Mouse (Mus musculus) hindbrain, embryonic 13.5 days (tissue): ENCODE measurements at regions not wholly inside any gene's neighbourhood (a gene's known extent, or its start where the extent isn't known, plus 50 kb on each side); places are given as distances from the start of the nearest gene placed in this dataset.
A peak's percentile ranks its signal among the peaks of the same experiment; 100 is the strongest.

Experiments
- ATAC-seq: fragments of 200-750 bp; cut with Nextera tagmentation; 2 replicates; pipeline ENCODE4 v1.8.0; 2017; ENCODE audit warnings: moderate TSS enrichment; ENCODE audit not compliant: low FRiP score
- H3K27ac ChIP-seq: fragments of 300-500 bp; sonication (generic); 2 replicates; pipeline ENCODE4 v1.5.1; 2015; ENCODE audit warnings: inconsistent platforms, mild to moderate bottlenecking, moderate library complexity
- H3K27me3 ChIP-seq: fragments of 300-500 bp; sonication (generic); 2 replicates; pipeline ENCODE4 v1.6.1; 2015; ENCODE audit warnings: mild to moderate bottlenecking, inconsistent platforms
- H3K36me3 ChIP-seq: fragments of 300-500 bp; sonication (generic); 2 replicates; pipeline ENCODE4 v1.6.1; 2015; ENCODE audit warnings: mild to moderate bottlenecking, inconsistent platforms
- H3K4me1 ChIP-seq: fragments of 300-500 bp; sonication (generic); replicated peaks from 2 replicates; pipeline ENCODE4 v1.6.1; 2015; ENCODE audit warnings: inconsistent platforms
- H3K4me2 ChIP-seq: fragments of 300-500 bp; sonication (generic); 2 replicates; pipeline ENCODE4 v1.6.1; 2015; ENCODE audit warnings: inconsistent platforms, mild to moderate bottlenecking, moderate library complexity
- H3K4me3 ChIP-seq: fragments of 300-500 bp; sonication (generic); 2 replicates; pipeline ENCODE4 v1.5.1; 2015; ENCODE audit warnings: mild to moderate bottlenecking, inconsistent platforms
- H3K9ac ChIP-seq: fragments of 300-500 bp; sonication (generic); 2 replicates; pipeline ENCODE4 v1.6.1; 2015; ENCODE audit warnings: mild to moderate bottlenecking, inconsistent platforms
- H3K9me3 ChIP-seq: fragments of 300-500 bp; sonication (generic); 2 replicates; pipeline ENCODE4 v1.6.1; 2016; ENCODE audit warnings: inconsistent platforms
- WGBS: fragments of 180-500 bp; shearing (Covaris S2); methylation state at CpG from one replicate; pipeline ENCODE4 v1.1.7; 2015; 5-methylcytosine and 5-hydroxymethylcytosine counted together

- no peaks in the 10 kb centered on the region for H3K27me3 ChIP-seq
- no peaks in the 10 kb centered on the region for H3K36me3 ChIP-seq
- H3K9ac ChIP-seq: no peak overlapping the region
- WGBS: 75% methylated on average over 7 of the region's 7 CpGs
- 0 out of 2 replicates have a peak overlapping the region, but pooled peaks have one; percentile 10 for H3K27ac ChIP-seq
- H3K4me2 ChIP-seq: no peak overlapping the region
- ATAC-seq: no peak
- peaks cover 4% of the 10 kb centered on the region; the same call in 1 of the 2 replicates for H3K9me3 ChIP-seq
- no peaks in the 10 kb centered on the region for H3K4me1 ChIP-seq
- H3K4me3 ChIP-seq: no peak overlapping the region
Measured at GRCm38 (mm10) chr19:49423059-49423900, 1217.5 kb downstream of the Sorcs3 start.
